Mouse (Mus musculus) gastrocnemius, adult 2 months (tissue): ENCODE results near the gene Fam174a. TPM values are rescaled to one million over a fixed set of nuclear protein-coding genes. Genes with fewer than 3 reads are reported as not detected.

Experiments used
- DNase-seq: peaks from one replicate; pipeline ENCODE4 v3.0.0; 2022
- H3K27ac ChIP-seq: fragments of 200-600 bp; 2 replicates; pipeline ENCODE4 v1.8.1; 2022; ENCODE audit warnings: mild to moderate bottlenecking
- H3K4me3 ChIP-seq: fragments of 200-600 bp; 2 replicates; pipeline ENCODE4 v1.8.1; 2022; ENCODE audit warnings: mild to moderate bottlenecking, moderate library complexity
- CTCF ChIP-seq: fragments of 200-600 bp; IDR thresholded peaks from 2 replicates; pipeline ENCODE4 v1.8.1; 2022; ENCODE audit warnings: antibody characterized with exemption, mild to moderate bottlenecking, moderate library complexity
- intact Hi-C: fragments of 180-260 bp; cut with DNase I; formaldehyde crosslinking; loops from one replicate; pipeline ENCODE4 v1.15.1; 2025
- total RNA-seq, 2 experiments: library from RNA; stranded (reverse); gene quantifications; 2 replicates each; pipeline ENCODE4 v1.2.3; 2021

Gene Fam174a
- total RNA-seq, 2 experiments from 2014 or later: 32.8 to 37.8 TPM

DNA sequence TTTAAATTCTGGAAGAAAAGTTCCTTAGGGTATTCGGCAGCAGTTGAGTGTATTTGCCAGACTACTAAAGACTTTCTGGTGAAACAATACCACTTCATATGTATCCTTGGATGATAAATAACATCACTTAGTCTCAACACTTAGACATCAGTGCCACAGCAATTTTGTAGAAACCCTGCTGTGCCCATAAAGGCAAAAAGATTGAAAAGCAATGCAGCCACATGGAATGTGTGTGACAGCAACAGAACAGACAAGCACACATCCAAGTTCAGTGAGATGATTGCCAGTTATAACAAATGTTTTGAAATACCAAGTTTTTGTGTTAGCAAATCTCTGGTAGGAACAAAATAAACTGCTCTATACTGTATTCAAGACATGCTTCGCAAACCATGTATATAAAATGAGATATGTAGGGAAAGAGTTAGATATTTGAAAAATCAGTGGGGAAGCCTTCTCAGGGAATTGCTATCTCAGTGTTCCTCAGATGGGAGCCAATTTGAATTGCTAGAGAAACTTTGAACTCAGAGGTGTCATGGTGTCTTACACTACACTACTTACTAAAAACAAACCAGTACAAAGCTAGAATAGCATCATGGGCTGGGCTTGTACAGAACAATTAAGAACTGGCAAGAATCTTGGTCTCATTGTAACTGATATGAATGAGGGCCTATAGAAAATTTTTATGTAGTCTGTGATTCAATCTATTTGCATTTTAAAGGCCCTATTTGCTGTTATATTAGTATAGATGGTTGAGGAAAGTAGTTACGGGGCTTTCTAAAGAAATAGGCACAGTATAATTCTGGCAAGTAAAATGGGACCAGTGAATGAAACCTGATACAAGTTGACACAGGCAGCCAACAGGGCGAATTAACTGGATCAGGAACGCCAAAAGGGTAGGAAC lies 30.4 kb downstream of the Fam174a start:
- DNase-seq: no peak
- Histone ChIP-seq H3K27ac (no peak overlapping the region), H3K4me3 (no peak overlapping the region)
- no peak for TF ChIP-seq CTCF
- intact Hi-C loops: no loop called here

GRCm38 (mm10) chr1:95354146-95354545 lies 40.7 kb downstream of the Fam174a start:
- no peak overlapping the region for H3K4me3 ChIP-seq
- intact Hi-C loops: no loop called here
- DNase-seq: no peak
- no peak for TF ChIP-seq CTCF
- no peak overlapping the region for H3K27ac ChIP-seq

DNA sequence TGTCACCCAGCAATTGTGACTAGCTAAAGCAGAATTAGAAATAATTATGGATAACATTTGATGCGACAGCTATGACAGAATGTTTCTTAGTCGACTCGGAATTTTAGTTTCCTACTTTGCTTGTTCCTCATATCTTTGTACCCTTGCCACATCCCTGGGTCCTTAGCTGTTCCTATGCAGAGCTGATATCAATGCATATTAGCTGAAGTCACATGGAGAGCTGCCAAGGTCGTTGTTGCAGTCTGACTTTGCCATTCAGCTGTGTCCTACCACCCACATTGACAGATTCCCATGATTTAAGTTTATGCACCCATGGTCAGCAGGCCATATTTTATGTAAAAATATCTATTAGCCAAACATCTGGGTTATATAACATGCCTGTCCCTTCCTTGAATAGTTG lies 43.5 kb downstream of the Fam174a start:
- DNase-seq: no peak
- Histone ChIP-seq H3K27ac (no peak overlapping the region), H3K4me3 (no peak overlapping the region)
- intact Hi-C loops: loop anchor here (1.0 kb wide), 1 partner anchor 90 kb away; no protein-coding TSS in a partner anchor
- TF ChIP-seq CTCF: no peak

GRCm38 (mm10) chr1:95363692-95364091 lies 50.3 kb downstream of the Fam174a start:
- intact Hi-C loops: no loop called here
- H3K27ac ChIP-seq: no peak overlapping the region
- H3K4me3 ChIP-seq: no peak overlapping the region
- TF ChIP-seq CTCF: no peak
- no peak for DNase-seq

- Histone ChIP-seq H3K27ac (no peak overlapping the region), H3K4me3 (no peak overlapping the region)
- no peak for DNase-seq
- no peak for TF ChIP-seq CTCF
- intact Hi-C loops: no loop called here
These were observed 53.4 kb downstream of the Fam174a start for GRCm38 (mm10) chr1:95366616-95367373.

- no peak for DNase-seq
- intact Hi-C loops: no loop called here
- Histone ChIP-seq H3K4me3 (no peak overlapping the region), H3K27ac (no peak overlapping the region)
- TF ChIP-seq CTCF: no peak
These were observed 54.3 kb downstream of the Fam174a start for GRCm38 (mm10) chr1:95367748-95368147.

- Histone ChIP-seq H3K27ac (no peak overlapping the region), H3K4me3 (no peak overlapping the region)
- intact Hi-C loops: no loop called here
- TF ChIP-seq CTCF: no peak
- no peak for DNase-seq
These were observed 62.0 kb downstream of the Fam174a start for GRCm38 (mm10) chr1:95375443-95375842.

- intact Hi-C loops: no loop called here
- no peak for TF ChIP-seq CTCF
- H3K4me3 ChIP-seq: no peak overlapping the region
- DNase-seq: no peak
- no peak overlapping the region for H3K27ac ChIP-seq
These were observed 67.6 kb downstream of the Fam174a start for GRCm38 (mm10) chr1:95381028-95381427.
